Mouse (Mus musculus) liver, embryonic 14.5 days (tissue): ENCODE results near the gene Lyst. TPM values are rescaled to one million over a fixed set of nuclear protein-coding genes. Genes with fewer than 3 reads are reported as not detected.
"Not testable (repeated sequence)": the region's sequence is repeated elsewhere in the genome, so short reads cannot be mapped to it uniquely, and the experiment has no call there.

ENCODE experiments used
- ATAC-seq: fragments of 200-750 bp; cut with Nextera tagmentation; 2 replicates; pipeline ENCODE4 v1.8.0; 2017; ENCODE audit warnings: moderate number of reproducible peaks, mild to moderate bottlenecking, moderate library complexity; ENCODE audit not compliant: insufficient read depth
- DNase-seq, 3 experiments: peaks; one replicate each; pipeline ENCODE4 v3.0.0-alpha.2; 2012 to 2013; ENCODE audit warnings: low read depth in 3 of 3, low spot score in 3 of 3
- H3K27ac ChIP-seq: fragments of 300-500 bp; sonication (generic); 2 replicates; pipeline ENCODE4 v1.5.1; 2014; ENCODE audit warnings: moderate library complexity, mild to moderate bottlenecking, control low read depth, inconsistent platforms
- H3K27me3 ChIP-seq: fragments of 300-500 bp; sonication (generic); 2 replicates; pipeline ENCODE4 v1.6.1; 2014; ENCODE audit warnings: mild to moderate bottlenecking, low read length, moderate library complexity; ENCODE audit not compliant: control insufficient read depth, insufficient read depth
- H3K36me3 ChIP-seq: fragments of 300-500 bp; sonication (generic); replicated peaks from 2 replicates; pipeline ENCODE4 v1.6.1; 2014; ENCODE audit warnings: low read depth; ENCODE audit not compliant: control insufficient read depth, insufficient read depth
- H3K4me1 ChIP-seq, 2 experiments: fragments of 200-500 bp in 1 of 2; fragments of 300-500 bp in 1 of 2; sonication (generic) in 1 of 2; replicated peaks; 2 replicates each; pipeline ENCODE4 v1.6.1; 2012 to 2014; ENCODE audit warnings: antibody characterized with exemption in 1 of 2, inconsistent platforms in 1 of 2, low read length in 1 of 2; ENCODE audit not compliant: control insufficient read depth in 2 of 2, insufficient read depth in 2 of 2
- H3K4me2 ChIP-seq: fragments of 300-500 bp; sonication (generic); 2 replicates; pipeline ENCODE4 v1.6.1; 2014; ENCODE audit warnings: low read depth, mild to moderate bottlenecking, control low read depth, moderate library complexity
- H3K4me3 ChIP-seq, 2 experiments: fragments of 200-500 bp in 1 of 2; fragments of 300-500 bp in 1 of 2; sonication (generic) in 1 of 2; 2 replicates each; pipeline ENCODE4 v1.5.1; 2012 to 2014; ENCODE audit warnings: low read depth in 2 of 2, low read length in 2 of 2, mild to moderate bottlenecking in 2 of 2, control low read depth in 1 of 2, inconsistent platforms in 1 of 2, moderate library complexity in 1 of 2; ENCODE audit not compliant: insufficient read depth in 1 of 2
- H3K9ac ChIP-seq: fragments of 300-500 bp; sonication (generic); replicated peaks from 2 replicates; pipeline ENCODE4 v1.6.1; 2014; ENCODE audit warnings: mild to moderate bottlenecking, control low read depth, moderate library complexity
- H3K9me3 ChIP-seq: fragments of 300-500 bp; sonication (generic); 2 replicates; pipeline ENCODE4 v1.6.1; 2016; ENCODE audit warnings: low read length, mixed read lengths; ENCODE audit not compliant: control insufficient read depth
- CTCF ChIP-seq: IDR thresholded peaks from 2 replicates; pipeline ENCODE4 v1.5.1; 2016; ENCODE audit warnings: antibody characterized with exemption, low read depth, control low read depth
- EP300 ChIP-seq: IDR thresholded peaks from 2 replicates; pipeline ENCODE4 v1.6.1; 2016; ENCODE audit warnings: antibody characterized with exemption, low read depth
- WGBS: fragments of 180-500 bp; shearing (Covaris S2); extraction: QIAGEN DNeasy Blood & Tissue Kit; methylation state at CpG from one replicate; pipeline ENCODE4 v1.1.7; 2014; ENCODE audit not compliant: insufficient replicate concordance; 5-methylcytosine and 5-hydroxymethylcytosine counted together
- polyA plus RNA-seq, 2 experiments: library from polyadenylated mRNA; depleted of rRNA in 1 of 2; stranded (reverse) in 1 of 2; unstranded in 1 of 2; fragments of >200 nt; fragmentation: Nextera tagmentation in 1 of 2; extraction: Ambion mirVana in 1 of 2; gene quantifications; 2 replicates each; pipeline versions ENCODE4 v1.2.1 to v1.2.3; 2012 to 2014

The Lyst gene
- polyA plus RNA-seq (2012; rRNA removed) (1.4 and 1.8 TPM in 2 replicates), polyA plus RNA-seq (2014; fragmentation: Nextera tagmentation; extraction: Ambion mirVana) (2.1 and 2.3 TPM in 2 replicates)

DNA sequence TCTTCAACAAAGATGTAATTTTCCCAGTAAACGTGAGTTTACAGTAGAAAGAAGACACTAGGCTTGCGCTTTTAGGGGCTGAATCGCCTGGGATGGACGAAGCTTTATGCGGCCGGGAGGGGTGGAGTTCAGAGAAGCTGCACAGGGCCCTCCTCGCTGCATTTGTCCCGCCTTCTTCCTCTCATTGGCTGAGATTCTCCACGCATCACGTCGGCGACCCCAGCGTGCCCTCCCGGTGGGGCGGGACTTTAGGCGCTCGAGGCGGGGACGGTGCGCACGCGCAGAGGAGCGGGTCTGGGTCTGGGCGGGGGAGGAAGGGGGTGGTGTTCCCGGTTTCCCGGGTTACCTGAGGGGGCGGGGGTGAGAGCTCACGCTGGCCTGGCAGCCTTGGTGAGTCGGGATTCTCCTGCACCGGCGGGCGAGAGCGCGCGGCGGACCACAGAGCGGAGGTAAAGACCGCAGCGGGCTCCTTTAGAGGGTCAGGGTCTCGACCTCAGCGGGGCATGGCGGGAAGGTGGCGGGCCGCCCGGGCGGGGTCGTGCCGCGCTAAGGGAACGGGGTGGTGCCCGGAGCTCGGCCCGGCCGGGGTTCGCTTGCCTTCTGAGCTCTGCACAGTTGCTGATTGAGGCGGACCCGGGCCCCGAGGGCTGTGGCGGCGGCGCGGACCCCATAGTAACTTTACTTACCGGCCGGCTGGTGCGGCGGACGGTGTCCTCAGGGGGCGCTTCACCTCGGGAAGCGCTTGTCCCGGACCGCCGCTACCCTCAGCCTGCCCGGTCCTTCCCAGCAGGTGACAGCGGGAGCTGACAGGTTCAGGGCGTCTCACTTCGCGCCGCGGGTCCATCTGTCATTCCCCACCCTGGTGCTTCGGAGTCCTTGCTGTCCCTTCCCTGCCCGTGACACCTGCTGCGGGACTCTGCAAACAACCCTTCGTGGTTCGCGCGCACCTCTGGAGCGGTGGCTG, at the start of gene Lyst:
Gene Lyst, plus strand, starts transcription at position 350 of the 964 bp plus-strand sequence.
- no peaks in the 10 kb centered on the region for H3K9me3 ChIP-seq
- no peak within 1 kb of the TSS; the same call in 1 of the 2 replicates for H3K27ac ChIP-seq
- under 1% methylated on average over 82 of the region's 88 CpGs for WGBS
- peak within 1 kb of the TSS; percentile 76 to 88 for H3K4me3 ChIP-seq
- H3K27me3 ChIP-seq: no peaks in the 10 kb centered on the region
- peaks cover 8 to 13% of the 10 kb centered on the region in 2 experiments for H3K4me1 ChIP-seq
- H3K9ac ChIP-seq: peak within 1 kb of the TSS; percentile 72
- H3K4me2 ChIP-seq: peak within 1 kb of the TSS; percentile 91
- DNase-seq: peak; percentile 92 to 93 (median 93)
- peak; percentile 95 for ATAC-seq
- TF ChIP-seq EP300: no peak
- TF ChIP-seq CTCF: peak; percentile 37; the same call in 1 of the 2 replicates
- no peaks in the 10 kb centered on the region for H3K36me3 ChIP-seq

DNA sequence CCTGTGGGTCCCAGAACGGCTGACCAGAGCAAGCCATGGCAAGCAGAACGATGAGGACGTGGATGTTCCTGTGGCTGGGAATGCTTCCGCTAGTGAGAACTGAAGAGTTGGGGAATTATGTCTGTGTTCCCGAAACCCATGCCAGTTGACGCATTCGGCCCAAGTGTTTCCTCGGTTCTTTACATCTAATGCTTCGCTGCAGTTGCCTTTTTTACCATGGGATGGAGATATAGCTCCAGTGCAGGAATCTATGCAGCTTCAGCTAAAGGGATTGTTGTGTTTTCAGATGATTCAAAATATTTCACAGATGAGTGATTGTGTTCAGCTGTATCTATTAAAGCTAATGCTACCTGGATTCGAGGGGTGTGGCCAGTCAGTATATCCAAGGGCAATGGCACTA, 47.1 kb upstream of the Lyst start:
- ATAC-seq, H3K36me3 ChIP-seq, H3K27ac ChIP-seq, H3K4me2 ChIP-seq, H3K4me1 ChIP-seq, H3K27me3 ChIP-seq, H3K9me3 ChIP-seq, H3K9ac ChIP-seq, DNase-seq, H3K4me3 ChIP-seq: not testable (repeated sequence)
- 80% methylated on average over 10 of the region's 10 CpGs for WGBS

DNA sequence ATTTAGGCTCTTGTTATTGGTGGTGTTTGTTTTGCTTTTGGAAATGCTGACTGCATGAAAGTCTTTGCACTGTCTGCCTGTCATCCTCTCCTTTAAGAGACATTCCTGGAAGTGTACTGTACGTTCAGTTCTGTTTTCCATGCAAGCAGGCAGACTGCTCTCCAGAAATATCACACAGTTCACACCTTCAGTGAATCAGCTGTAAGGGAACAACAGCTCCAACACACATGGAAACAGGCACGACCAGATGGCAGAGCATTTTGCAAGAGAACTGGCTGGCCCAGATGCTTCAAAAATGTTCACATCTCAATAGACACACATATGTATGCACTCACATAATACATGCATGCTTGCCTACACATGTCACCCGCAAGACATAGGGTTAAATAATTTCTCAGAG, 43.4 kb upstream of the Lyst start:
- H3K9me3 ChIP-seq: no peaks in the 10 kb centered on the region
- no peaks in the 10 kb centered on the region for H3K27me3 ChIP-seq
- ATAC-seq: no peak
- TF ChIP-seq EP300 (no peak), CTCF (no peak)
- H3K4me1 ChIP-seq: peaks cover 0 to 4% of the 10 kb centered on the region in 2 experiments; a peak in 1 of 4 replicates
- no peak overlapping the region for H3K9ac ChIP-seq
- H3K36me3 ChIP-seq: no peaks in the 10 kb centered on the region
- DNase-seq: no peak
- no peak overlapping the region for H3K4me2 ChIP-seq
- no peak overlapping the region for H3K4me3 ChIP-seq
- 47% methylated on average over 3 of the region's 3 CpGs for WGBS
- no peak overlapping the region for H3K27ac ChIP-seq

DNA sequence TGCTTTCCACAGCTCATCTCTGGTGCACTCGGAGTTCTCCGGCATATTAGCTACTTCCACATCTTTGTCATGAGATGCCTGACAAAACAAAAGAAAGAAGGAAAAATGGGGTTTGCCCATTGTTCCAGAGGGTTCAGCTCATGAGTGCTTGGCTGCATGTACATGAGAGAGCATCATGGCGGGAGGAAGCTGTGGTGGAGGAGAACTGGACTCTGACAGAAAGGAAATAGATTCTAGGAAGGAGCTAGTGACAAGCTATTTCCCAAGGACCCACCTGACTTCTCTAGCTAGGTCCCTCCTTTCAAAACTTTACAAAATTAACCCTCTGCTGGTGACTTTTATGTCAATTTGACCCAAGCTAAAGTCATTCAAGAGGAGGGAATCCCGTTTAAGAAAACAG, 42.3 kb upstream of the Lyst start:
- Histone ChIP-seq H3K4me3 (no peak overlapping the region), H3K27ac (no peak overlapping the region), H3K4me2 (no peak overlapping the region), H3K4me1 (peaks cover 0 to 4% of the 10 kb centered on the region in 2 experiments; a peak in 1 of 4 replicates), H3K36me3 (no peaks in the 10 kb centered on the region), H3K27me3 (no peaks in the 10 kb centered on the region), H3K9ac (no peak overlapping the region), H3K9me3 (no peaks in the 10 kb centered on the region)
- ATAC-seq (no peak), DNase-seq (no peak)
- 63% methylated on average over 4 of the region's 4 CpGs for WGBS
- TF ChIP-seq CTCF: no peak
- no peak for TF ChIP-seq EP300

DNA sequence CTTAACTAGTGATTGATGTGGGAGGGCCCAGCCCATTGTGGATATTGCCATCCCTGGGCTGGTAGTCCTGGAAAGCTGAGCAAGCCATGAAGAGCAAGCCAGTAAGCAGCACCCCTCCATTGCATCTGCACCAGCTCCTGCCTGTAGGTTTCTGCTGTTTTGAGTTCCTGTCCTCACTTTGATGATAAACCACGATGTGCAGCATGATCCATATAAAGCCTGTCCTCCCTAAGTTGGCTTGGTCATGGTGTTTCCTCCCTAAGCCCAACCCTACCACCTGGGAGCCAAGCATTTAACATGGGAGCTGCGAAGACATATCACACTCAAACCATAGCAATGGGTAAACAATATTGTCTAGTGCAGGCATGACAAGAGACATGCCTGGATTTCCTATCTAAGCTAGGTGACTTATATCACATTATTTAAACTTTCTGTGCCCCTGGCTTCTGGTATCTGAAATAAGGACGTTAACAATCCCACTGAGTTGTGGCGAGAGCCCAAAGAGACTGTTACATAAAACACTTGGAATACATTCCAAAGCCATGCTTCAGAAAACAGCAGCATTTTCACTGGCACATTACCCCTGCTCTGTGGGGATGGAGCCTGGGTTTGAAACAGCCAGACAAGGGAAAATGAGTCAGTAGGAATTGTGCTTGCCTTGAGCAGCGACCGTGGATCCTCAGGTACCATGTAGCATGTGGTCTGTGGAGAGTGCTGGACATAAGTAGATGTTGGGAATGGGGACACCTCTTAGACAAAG, 41.6 kb upstream of the Lyst start:
- no peak overlapping the region for H3K4me3 ChIP-seq
- H3K9me3 ChIP-seq: no peaks in the 10 kb centered on the region
- ATAC-seq (no peak), DNase-seq (no peak)
- TF ChIP-seq EP300 (no peak), CTCF (no peak)
- no peak overlapping the region for H3K4me2 ChIP-seq
- H3K4me1 ChIP-seq: peaks cover 0 to 4% of the 10 kb centered on the region in 2 experiments; a peak in 1 of 4 replicates
- WGBS: 61% methylated on average over 6 of the region's 6 CpGs
- H3K9ac ChIP-seq: no peak overlapping the region
- H3K27ac ChIP-seq: no peak overlapping the region
- no peaks in the 10 kb centered on the region for H3K36me3 ChIP-seq
- no peaks in the 10 kb centered on the region for H3K27me3 ChIP-seq
